Mouse (Mus musculus) small intestine, adult 2 months (tissue): Measurements from ENCODE around the gene Cacna1e. TPM values are rescaled to one million over a fixed set of nuclear protein-coding genes. Genes with fewer than 3 reads are reported as not detected.

ENCODE experiments used
- H3K27ac ChIP-seq: fragments of 200-500 bp; 2 replicates; pipeline ENCODE4 v1.5.1; 2012; ENCODE audit warnings: low read depth, low read length, control low read depth, inconsistent platforms; ENCODE audit not compliant: insufficient read depth
- H3K27me3 ChIP-seq: fragments of 200-500 bp; 2 replicates; pipeline ENCODE4 v1.6.1; 2012; ENCODE audit warnings: mild to moderate bottlenecking, moderate library complexity, low read length, inconsistent platforms; ENCODE audit not compliant: control insufficient read depth, insufficient read depth
- H3K36me3 ChIP-seq: fragments of 200-500 bp; 2 replicates; pipeline ENCODE4 v1.6.1; 2012; ENCODE audit warnings: mild to moderate bottlenecking, low read length, control low read depth, inconsistent platforms; ENCODE audit not compliant: control insufficient read depth, insufficient read depth
- H3K4me1 ChIP-seq: fragments of 200-500 bp; 2 replicates; pipeline ENCODE4 v1.6.1; 2012; ENCODE audit warnings: low read length, inconsistent platforms, mixed read lengths; ENCODE audit not compliant: control insufficient read depth, insufficient read depth, insufficient read length
- H3K4me3 ChIP-seq: fragments of 200-500 bp; 2 replicates; pipeline ENCODE4 v1.5.1; 2012; ENCODE audit warnings: low read depth, mild to moderate bottlenecking, control low read depth, inconsistent platforms, low read length, moderate library complexity
- CTCF ChIP-seq: fragments of 200-500 bp; IDR thresholded peaks from 2 replicates; pipeline ENCODE4 v1.5.1; 2012; ENCODE audit warnings: low read depth, mild to moderate bottlenecking, control low read depth, inconsistent platforms, low read length, moderate library complexity, mixed read lengths; ENCODE audit not compliant: insufficient replicate concordance, insufficient read length; ENCODE audit errors: extremely low read depth
- POLR2A ChIP-seq: fragments of 200-500 bp; IDR thresholded peaks from 2 replicates; pipeline ENCODE4 v1.6.1; 2012; ENCODE audit warnings: low read depth, mild to moderate bottlenecking, control low read depth, inconsistent platforms, low read length, moderate library complexity
- WGBS: fragments of 180-500 bp; shearing (Covaris S2); methylation state at CpG from one replicate; pipeline ENCODE4 v1.1.7; 2018; 5-methylcytosine and 5-hydroxymethylcytosine counted together
- polyA plus RNA-seq: library from polyadenylated mRNA; depleted of rRNA; stranded (reverse); fragments of >200 nt; gene quantifications from 2 replicates; pipeline ENCODE4 v1.2.3, GENCODE M21; 2012

Gene Cacna1e
- polyA plus RNA-seq, 1 experiment = 0.76 TPM

- TF ChIP-seq POLR2A = no peak
- TF ChIP-seq CTCF = no peak
- 82% methylated on average over 16 of the region's 16 CpGs for WGBS
- Histone ChIP-seq H3K4me1 (no peaks in the 10 kb centered on the region), H3K4me3 (no peak overlapping the region), H3K36me3 (no peaks in the 10 kb centered on the region), H3K27ac (no peak overlapping the region), H3K27me3 (no peaks in the 10 kb centered on the region)
Measured at GRCm38 (mm10) chr1:154622666-154623653, 261.3 kb downstream of the Cacna1e start.

DNA sequence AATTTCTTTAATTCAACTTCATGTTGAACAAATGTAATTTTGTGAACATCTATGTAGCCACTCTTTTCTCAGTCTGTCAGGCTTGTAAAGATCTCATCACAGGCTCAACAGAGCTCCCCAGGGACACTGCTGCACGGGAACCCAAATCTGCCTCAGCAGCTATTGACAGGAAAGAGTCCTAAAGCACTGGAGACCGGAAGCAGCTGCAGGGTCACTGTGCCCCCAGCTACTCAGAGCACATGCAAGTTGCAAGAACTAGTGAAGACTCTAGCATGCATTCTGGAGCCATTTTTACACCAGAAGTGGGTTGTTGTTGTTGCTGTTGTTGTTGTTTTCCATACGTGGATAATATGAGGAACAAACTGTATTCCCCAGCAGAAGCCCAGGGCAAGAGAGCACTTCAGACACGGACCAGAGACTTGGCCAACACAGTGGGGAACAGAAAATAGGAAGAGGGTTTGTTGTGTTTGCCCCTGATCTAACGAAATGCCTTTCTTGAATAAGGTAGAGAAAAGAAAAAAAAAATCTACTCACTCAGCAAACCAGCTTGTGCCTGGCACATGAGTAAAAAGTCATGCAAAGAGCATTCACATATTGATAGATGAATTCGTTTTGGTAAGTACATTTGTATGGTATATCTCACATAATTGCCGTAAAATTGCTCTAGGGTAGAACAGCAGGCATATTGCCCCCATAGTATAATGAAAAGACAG, 266.4 kb downstream of the Cacna1e start:
- Histone ChIP-seq H3K36me3 (no peaks in the 10 kb centered on the region), H3K27me3 (no peaks in the 10 kb centered on the region), H3K4me1 (no peaks in the 10 kb centered on the region), H3K4me3 (no peak overlapping the region), H3K27ac (no peak overlapping the region)
- WGBS = 53% methylated on average over 7 of the region's 7 CpGs
- no peak for TF ChIP-seq CTCF

GRCm38 (mm10) chr1:154615759-154616158, 268.5 kb downstream of the Cacna1e start:
- Histone ChIP-seq H3K4me3 (no peak overlapping the region), H3K4me1 (no peaks in the 10 kb centered on the region), H3K27ac (no peak overlapping the region), H3K36me3 (no peaks in the 10 kb centered on the region), H3K27me3 (no peaks in the 10 kb centered on the region)
- 74% methylated on average over 7 of the region's 7 CpGs for WGBS
- TF ChIP-seq CTCF (no peak), POLR2A (no peak)

DNA sequence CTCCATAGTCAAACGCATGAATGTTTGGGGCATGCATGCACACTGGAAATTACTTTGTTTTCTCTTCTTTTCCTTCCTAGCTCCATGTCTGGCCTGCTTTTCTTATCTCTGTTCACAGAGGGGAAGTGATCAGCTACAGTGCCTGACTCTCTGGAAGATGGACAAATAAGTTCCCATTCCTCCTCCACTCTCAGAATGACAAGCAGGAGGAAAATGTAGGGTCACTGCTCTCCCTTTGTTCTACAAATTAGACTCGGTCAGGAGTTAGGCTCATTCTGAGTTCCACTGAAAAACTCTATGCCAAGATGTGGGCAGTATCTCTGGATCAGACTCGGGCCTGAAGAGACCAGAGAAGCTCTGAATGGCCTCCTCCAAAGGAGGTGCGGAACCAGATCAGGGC, 275.8 kb downstream of the Cacna1e start:
- Histone ChIP-seq H3K4me3 (no peak overlapping the region), H3K4me1 (no peaks in the 10 kb centered on the region), H3K36me3 (no peaks in the 10 kb centered on the region), H3K27me3 (no peaks in the 10 kb centered on the region), H3K27ac (no peak overlapping the region)
- TF ChIP-seq CTCF = no peak
- no peak for TF ChIP-seq POLR2A
- WGBS = 66% methylated on average over 4 of the region's 4 CpGs

GRCm38 (mm10) chr1:154607406-154607805, 276.9 kb downstream of the Cacna1e start:
- no peak overlapping the region for H3K4me3 ChIP-seq
- no peak overlapping the region for H3K27ac ChIP-seq
- no peaks in the 10 kb centered on the region for H3K4me1 ChIP-seq
- no peaks in the 10 kb centered on the region for H3K27me3 ChIP-seq
- TF ChIP-seq POLR2A = no peak
- no peak for TF ChIP-seq CTCF
- WGBS = 47% methylated on average over 3 of the region's 3 CpGs
- no peaks in the 10 kb centered on the region for H3K36me3 ChIP-seq

DNA sequence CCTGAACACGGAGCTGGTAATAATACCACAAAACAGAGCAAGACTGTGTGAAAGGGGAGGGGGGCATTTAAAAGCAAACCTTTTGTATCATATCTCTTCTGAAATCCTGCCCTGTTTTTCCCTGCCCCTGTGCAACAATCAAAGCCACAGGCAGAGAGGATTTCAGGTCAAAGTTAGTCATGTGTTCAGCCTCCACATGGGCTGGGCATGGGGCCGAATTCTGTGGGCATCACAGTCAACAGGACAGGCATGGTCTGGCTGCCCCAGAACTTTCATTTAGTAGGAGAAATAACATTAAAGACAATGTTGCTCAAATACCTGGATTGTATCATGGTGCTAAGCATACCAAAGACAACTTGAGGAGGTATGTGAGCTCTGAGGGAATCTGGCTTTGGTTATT, 278.7 kb downstream of the Cacna1e start:
- TF ChIP-seq CTCF (no peak), POLR2A (no peak)
- H3K4me1 ChIP-seq = no peaks in the 10 kb centered on the region
- H3K4me3 ChIP-seq = no peak overlapping the region
- H3K27me3 ChIP-seq = no peaks in the 10 kb centered on the region
- WGBS = 85% methylated on average over 2 of the region's 2 CpGs
- H3K27ac ChIP-seq = no peak overlapping the region
- no peaks in the 10 kb centered on the region for H3K36me3 ChIP-seq

DNA sequence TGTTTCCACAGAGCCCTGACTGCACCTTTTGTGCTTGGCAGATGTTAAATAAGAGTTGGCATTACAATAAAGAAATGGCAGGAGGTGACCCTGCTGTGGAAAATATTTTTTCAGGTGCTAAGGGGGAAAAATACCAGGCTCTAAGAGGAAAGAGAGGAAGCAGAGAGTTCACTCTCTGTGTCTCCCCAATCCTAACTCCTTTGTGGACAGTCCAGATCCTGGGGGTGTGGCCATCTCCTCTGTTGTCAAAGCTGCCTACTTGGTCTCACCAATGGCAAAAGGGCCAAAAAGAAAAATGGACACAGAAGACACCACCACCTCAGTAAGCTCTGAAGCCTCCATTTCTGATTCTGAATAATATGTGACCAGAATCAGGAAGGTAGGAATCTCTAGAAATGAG, 280.5 kb downstream of the Cacna1e start:
- no peaks in the 10 kb centered on the region for H3K36me3 ChIP-seq
- no peak for TF ChIP-seq POLR2A
- H3K4me1 ChIP-seq = no peaks in the 10 kb centered on the region
- H3K27me3 ChIP-seq = no peaks in the 10 kb centered on the region
- H3K4me3 ChIP-seq = no peak overlapping the region
- no peak overlapping the region for H3K27ac ChIP-seq
